Mouse (Mus musculus): Measurements from ENCODE around the gene Pfkp. TPM values are rescaled to one million over a fixed set of nuclear protein-coding genes. Genes with fewer than 3 reads are reported as not detected.
A peak's percentile ranks its signal among the peaks of the same experiment; 100 is the strongest.

The Pfkp gene
- polyA plus RNA-seq, 1 experiment = 420 TPM

- Histone ChIP-seq H3K4me1 (ENCODE audit: control insufficient read depth, insufficient read depth, low read length) (peaks cover 10% of the 10 kb centered on the region), H3K27ac (ENCODE audit: insufficient read depth, low read depth, low read length) (no peak overlapping the region), H3K4me3 (ENCODE audit: insufficient read depth, low read depth, low read length) (no peak overlapping the region)
- 61% methylated on average over 3 of the region's 3 CpGs for WGBS
- TF ChIP-seq CTCF (IDR thresholded peaks at IDR 0.05; ENCODE audit: insufficient read depth, low read depth, low read length) = no peak
- no peak for TF ChIP-seq POLR2A (IDR thresholded peaks at IDR 0.05; ENCODE audit: insufficient read depth, low read depth, low read length)
Observed at GRCm38 (mm10) chr13:6649542-6649941, 965 bp upstream of the Pfkp start.

GRCm38 (mm10) chr13:6647992-6648668, 447 bp downstream of the Pfkp start:
- WGBS = under 1% methylated on average over 28 of the region's 28 CpGs

GRCm38 (mm10) chr13:6647067-6647991, 1.2 kb downstream of the Pfkp start:
- under 1% methylated on average over 39 of the region's 39 CpGs for WGBS

More at GRCm38 (mm10) chr13:6647992-6648668, 447 bp downstream of the Pfkp start:
- TF ChIP-seq POLR2A (IDR thresholded peaks at IDR 0.05; ENCODE audit: insufficient read depth, low read depth, low read length) (no peak), CTCF (IDR thresholded peaks at IDR 0.05; ENCODE audit: insufficient read depth, low read depth, low read length) (no peak)
- Histone ChIP-seq H3K4me3 (ENCODE audit: insufficient read depth, low read depth, low read length) (peak overlapping the region; percentile 56), H3K4me1 (ENCODE audit: control insufficient read depth, insufficient read depth, low read length) (peaks cover 10% of the 10 kb centered on the region), H3K27ac (ENCODE audit: insufficient read depth, low read depth, low read length) (peak overlapping the region; percentile 68)

GRCm38 (mm10) chr13:6646674-6647066, 1.9 kb downstream of the Pfkp start:
- H3K4me1 ChIP-seq (ENCODE audit: control insufficient read depth, insufficient read depth, low read length) = peaks cover 12% of the 10 kb centered on the region
- peak overlapping the region; percentile 68 for H3K27ac ChIP-seq (ENCODE audit: insufficient read depth, low read depth, low read length)
- TF ChIP-seq CTCF (IDR thresholded peaks at IDR 0.05; ENCODE audit: insufficient read depth, low read depth, low read length) (no peak), POLR2A (IDR thresholded peaks at IDR 0.05; ENCODE audit: insufficient read depth, low read depth, low read length) (no peak)
- WGBS = 32% methylated on average over 3 of the region's 3 CpGs
- H3K4me3 ChIP-seq (ENCODE audit: insufficient read depth, low read depth, low read length) = peak overlapping the region; percentile 56

More at GRCm38 (mm10) chr13:6647067-6647991, 1.2 kb downstream of the Pfkp start:
- TF ChIP-seq POLR2A (IDR thresholded peaks at IDR 0.05; ENCODE audit: insufficient read depth, low read depth, low read length) = no peak
- no peak for TF ChIP-seq CTCF (IDR thresholded peaks at IDR 0.05; ENCODE audit: insufficient read depth, low read depth, low read length)
- Histone ChIP-seq H3K4me3 (ENCODE audit: insufficient read depth, low read depth, low read length) (peak overlapping the region; percentile 56), H3K27ac (ENCODE audit: insufficient read depth, low read depth, low read length) (peak overlapping the region; percentile 68), H3K4me1 (ENCODE audit: control insufficient read depth, insufficient read depth, low read length) (peaks cover 14% of the 10 kb centered on the region)

- no peak overlapping the region for H3K27ac ChIP-seq (ENCODE audit: insufficient read depth, low read depth, low read length)
- peaks cover 12% of the 10 kb centered on the region for H3K4me1 ChIP-seq (ENCODE audit: control insufficient read depth, insufficient read depth, low read length)
- TF ChIP-seq CTCF (IDR thresholded peaks at IDR 0.05; ENCODE audit: insufficient read depth, low read depth, low read length) = no peak
- no peak for TF ChIP-seq POLR2A (IDR thresholded peaks at IDR 0.05; ENCODE audit: insufficient read depth, low read depth, low read length)
- peak overlapping the region; percentile 14; the same call in 1 of the 2 replicates for H3K4me3 ChIP-seq (ENCODE audit: insufficient read depth, low read depth, low read length)
- 49% methylated on average over 2 of the region's 2 CpGs for WGBS
Observed at GRCm38 (mm10) chr13:6646266-6646665, 2.3 kb downstream of the Pfkp start.

GRCm38 (mm10) chr13:6643968-6644367, 4.6 kb downstream of the Pfkp start:
- 88% methylated on average over 5 of the region's 5 CpGs for WGBS
- TF ChIP-seq POLR2A (IDR thresholded peaks at IDR 0.05; ENCODE audit: insufficient read depth, low read depth, low read length) (no peak), CTCF (IDR thresholded peaks at IDR 0.05; ENCODE audit: insufficient read depth, low read depth, low read length) (no peak)
- no peak overlapping the region for H3K4me3 ChIP-seq (ENCODE audit: insufficient read depth, low read depth, low read length)
- H3K27ac ChIP-seq (ENCODE audit: insufficient read depth, low read depth, low read length) = no peak overlapping the region
- peaks cover 11% of the 10 kb centered on the region for H3K4me1 ChIP-seq (ENCODE audit: control insufficient read depth, insufficient read depth, low read length)

GRCm38 (mm10) chr13:6643026-6643425, 5.6 kb downstream of the Pfkp start:
- WGBS = 90% methylated on average over 4 of the region's 4 CpGs

GRCm38 (mm10) chr13:6642453-6642852, 6.1 kb downstream of the Pfkp start:
- peaks cover 8% of the 10 kb centered on the region for H3K4me1 ChIP-seq (ENCODE audit: control insufficient read depth, insufficient read depth, low read length)
- 79% methylated on average over 5 of the region's 5 CpGs for WGBS
- H3K27ac ChIP-seq (ENCODE audit: insufficient read depth, low read depth, low read length) = no peak overlapping the region
- no peak for TF ChIP-seq CTCF (IDR thresholded peaks at IDR 0.05; ENCODE audit: insufficient read depth, low read depth, low read length)
- TF ChIP-seq POLR2A (IDR thresholded peaks at IDR 0.05; ENCODE audit: insufficient read depth, low read depth, low read length) = no peak
- no peak overlapping the region for H3K4me3 ChIP-seq (ENCODE audit: insufficient read depth, low read depth, low read length)

More at GRCm38 (mm10) chr13:6643026-6643425, 5.6 kb downstream of the Pfkp start:
- Histone ChIP-seq H3K4me1 (ENCODE audit: control insufficient read depth, insufficient read depth, low read length) (peaks cover 8% of the 10 kb centered on the region), H3K27ac (ENCODE audit: insufficient read depth, low read depth, low read length) (no peak overlapping the region), H3K4me3 (ENCODE audit: insufficient read depth, low read depth, low read length) (no peak overlapping the region)
- no peak for TF ChIP-seq POLR2A (IDR thresholded peaks at IDR 0.05; ENCODE audit: insufficient read depth, low read depth, low read length)
- no peak for TF ChIP-seq CTCF (IDR thresholded peaks at IDR 0.05; ENCODE audit: insufficient read depth, low read depth, low read length)

- H3K27ac ChIP-seq (ENCODE audit: insufficient read depth, low read depth, low read length) = no peak overlapping the region
- peaks cover 4% of the 10 kb centered on the region for H3K4me1 ChIP-seq (ENCODE audit: control insufficient read depth, insufficient read depth, low read length)
- H3K4me3 ChIP-seq (ENCODE audit: insufficient read depth, low read depth, low read length) = no peak overlapping the region
- TF ChIP-seq CTCF (IDR thresholded peaks at IDR 0.05; ENCODE audit: insufficient read depth, low read depth, low read length) (no peak), POLR2A (IDR thresholded peaks at IDR 0.05; ENCODE audit: insufficient read depth, low read depth, low read length) (no peak)
- 89% methylated on average over 1 of the region's 1 CpGs for WGBS
Observed at GRCm38 (mm10) chr13:6641497-6641896, 7.1 kb downstream of the Pfkp start.

All from olfactory bulb, adult 2 months (tissue).